Mouse (Mus musculus): ENCODE data around the gene Aif1.

- TF ChIP-seq CTCF (IDR thresholded peaks at IDR 0.05; ENCODE audit: low read depth, low read length) (no peak), POLR2A (IDR thresholded peaks at IDR 0.05; ENCODE audit: insufficient read depth, low read length) (no peak), EP300 (IDR thresholded peaks at IDR 0.05; ENCODE audit: insufficient read depth, low read depth, low read length) (no peak)
Measured at GRCm38 (mm10) chr17:35198029-35198428, 22.2 kb upstream of the Aif1 start.
